Mouse (Mus musculus) lung, adult 18-20 months (tissue): ENCODE data around the gene Ribc2.
A peak's percentile ranks its signal among the peaks of the same experiment; 100 is the strongest.

ENCODE experiments used
- DNase-seq, 2 experiments: peaks; one replicate each; pipeline ENCODE4 v3.0.0; 2022; ENCODE audit warnings: mixed read lengths in 2 of 2

Ribc2 gene

DNA sequence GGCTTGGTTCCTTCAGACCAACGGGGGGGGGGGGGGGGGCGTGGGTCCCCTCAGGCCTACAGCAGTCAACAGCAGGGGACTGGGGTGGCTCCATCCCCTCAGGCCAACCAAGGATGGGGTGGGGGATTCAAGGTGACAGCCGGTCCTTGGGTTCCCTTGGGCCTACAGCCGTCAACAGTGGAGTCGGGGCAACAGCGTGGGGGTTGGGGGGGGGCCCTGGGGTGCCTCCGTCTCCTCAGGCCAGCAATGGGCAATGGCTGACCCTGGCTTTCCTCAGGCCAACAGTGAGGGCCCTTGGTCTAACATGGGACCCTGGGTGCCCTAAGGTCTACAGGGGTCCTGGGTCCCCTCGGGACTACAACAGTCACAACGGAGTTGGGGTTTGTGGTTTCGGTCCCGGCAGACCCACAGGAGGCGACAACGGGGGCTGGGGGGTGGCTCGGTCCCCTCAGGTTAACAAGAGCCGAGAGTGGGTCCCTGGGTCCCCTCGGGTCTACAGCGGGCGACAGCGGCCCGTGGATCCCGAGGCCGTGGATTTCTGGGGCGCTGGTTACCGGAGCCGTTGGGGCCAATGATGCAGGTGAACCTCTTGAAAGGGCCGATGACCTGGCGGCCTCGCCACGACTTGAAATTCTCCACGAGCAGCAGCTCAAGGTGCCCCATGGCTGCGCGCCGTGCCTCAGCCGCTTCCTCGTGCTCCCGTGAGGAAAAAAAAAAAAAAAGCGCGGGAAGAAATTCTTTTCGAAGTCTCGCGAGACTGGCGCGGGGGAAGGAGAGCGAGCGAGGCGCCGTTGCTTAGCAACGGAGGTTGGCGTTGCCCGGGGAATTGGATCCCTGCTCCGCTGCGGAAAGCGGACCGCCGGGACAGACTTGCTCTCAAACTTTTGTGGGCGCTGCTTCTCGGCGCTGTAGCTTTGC lies at the start of gene Ribc2, which contains the start of gene Smc1b:
Gene Ribc2 (plus strand): TSS at position 804 of the 918 bp plus-strand sequence.
Gene Smc1b (minus strand): TSS at position 690 of the 918 bp plus-strand sequence.
- DNase-seq: peak; percentile 12 to 37

GRCm38 (mm10) chr15:85085641-85086040 lies 46.2 kb upstream of the Ribc2 start:
- no peak for DNase-seq

- no peak for DNase-seq
These were observed 279 bp downstream of the Ribc2 start for GRCm38 (mm10) chr15:85132193-85132520.

DNA sequence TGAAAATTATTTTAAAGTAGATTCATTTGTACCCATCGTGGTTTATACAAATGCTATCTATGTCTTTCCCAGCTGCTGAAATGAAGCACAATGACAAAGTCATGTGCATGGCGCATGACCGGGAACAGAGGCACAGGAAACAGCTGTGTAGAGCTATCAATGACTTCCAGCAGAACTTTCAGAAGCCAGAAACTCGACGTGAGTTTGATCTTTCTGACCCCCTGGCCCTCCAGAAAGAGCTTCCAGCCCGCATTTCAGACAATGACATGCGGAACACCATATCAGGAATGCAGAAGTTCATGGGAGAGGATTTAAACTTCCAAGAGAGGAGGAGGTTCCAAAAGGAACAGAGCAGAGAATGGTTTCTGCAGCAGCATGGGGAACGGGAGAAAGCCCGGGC lies 3.3 kb downstream of the Ribc2 start:
- no peak for DNase-seq

DNA sequence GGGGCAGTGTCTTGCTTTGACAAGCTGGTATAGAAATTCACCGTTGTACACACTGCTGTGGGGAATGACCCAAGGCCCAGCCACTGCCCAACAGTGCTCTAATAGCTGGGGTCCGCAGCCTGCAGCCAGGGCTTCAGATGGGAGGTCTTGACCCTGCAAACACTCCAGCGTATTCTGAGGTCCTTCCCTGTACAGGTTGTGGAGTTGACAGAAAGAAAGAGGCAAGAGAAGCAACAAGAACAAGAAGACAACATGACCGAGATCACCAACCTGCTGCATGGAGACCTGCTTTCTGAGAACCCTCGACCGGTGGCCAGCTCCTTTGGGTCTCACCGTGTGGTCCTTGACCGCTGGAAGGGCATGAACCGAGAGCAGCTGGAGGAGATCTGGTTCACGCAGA lies 9.4 kb downstream of the Ribc2 start:
- no peak for DNase-seq

GRCm38 (mm10) chr15:85142441-85142840 lies 10.6 kb downstream of the Ribc2 start:
- no peak for DNase-seq

DNA sequence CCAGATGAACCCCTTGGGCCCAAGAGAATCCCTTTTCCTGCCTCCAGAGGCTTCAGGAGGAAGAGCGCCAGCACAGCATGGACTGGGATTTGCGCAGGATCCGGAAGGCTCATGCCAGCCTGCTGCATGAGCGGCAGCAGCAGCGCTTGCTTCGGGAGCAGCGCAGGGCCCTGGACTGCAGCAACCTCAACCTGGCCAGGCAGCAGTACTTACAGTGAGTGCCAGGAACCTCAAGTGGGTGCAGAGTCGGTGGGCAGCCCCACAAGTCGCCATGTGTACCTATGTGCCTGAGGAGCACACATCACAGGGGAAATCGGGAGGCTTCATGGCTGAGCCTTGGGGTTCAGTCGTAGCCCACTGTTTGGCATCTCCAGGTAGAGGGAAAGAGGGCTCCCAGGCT lies 11.3 kb downstream of the Ribc2 start:
- no peak for DNase-seq

DNA sequence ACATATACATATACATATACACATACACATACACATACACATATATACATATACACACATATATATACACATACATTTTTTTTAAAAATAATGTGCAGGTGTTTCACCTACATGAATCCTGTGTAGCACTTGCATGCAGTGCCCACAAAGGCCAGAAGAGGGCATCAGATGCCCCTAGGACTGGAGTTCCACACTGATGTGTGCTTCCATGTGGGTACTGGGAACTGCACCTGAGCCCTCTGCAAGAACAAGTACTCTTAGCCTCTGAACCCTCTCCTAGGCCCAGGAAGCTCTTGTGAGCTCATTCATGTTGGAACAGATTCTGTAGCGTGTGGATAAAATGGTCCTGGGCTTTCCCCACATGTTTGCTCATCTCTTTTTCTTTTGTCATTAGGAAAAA lies 11.9 kb downstream of the Ribc2 start:
- no peak for DNase-seq

GRCm38 (mm10) chr15:85144249-85144648 lies 12.4 kb downstream of the Ribc2 start:
- no peak for DNase-seq

- DNase-seq: peak; percentile 50 to 56
These were observed 19.6 kb downstream of the Ribc2 start for GRCm38 (mm10) chr15:85151433-85151918.

DNA sequence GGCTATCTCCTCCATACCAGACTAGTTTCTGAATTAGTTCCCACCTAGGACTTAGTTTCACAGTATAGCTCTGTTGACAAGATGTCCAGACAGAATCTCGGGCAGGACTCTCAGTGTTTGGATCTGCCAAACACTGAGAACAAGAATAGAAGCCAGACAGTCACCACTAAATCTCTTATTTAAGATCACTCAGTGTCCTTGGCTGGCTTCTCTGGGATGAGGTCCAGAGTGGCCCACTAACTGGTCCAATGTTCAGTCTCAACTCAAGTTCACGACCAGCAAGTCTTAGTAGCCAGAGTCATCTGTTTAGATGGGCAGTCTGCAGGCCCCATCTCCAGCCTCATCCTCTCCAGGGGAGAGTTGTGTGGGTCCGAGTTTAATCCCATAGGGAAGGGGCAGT lies 20.7 kb downstream of the Ribc2 start:
- peak in 1 of 2 experiments; percentile 8 for DNase-seq

DNA sequence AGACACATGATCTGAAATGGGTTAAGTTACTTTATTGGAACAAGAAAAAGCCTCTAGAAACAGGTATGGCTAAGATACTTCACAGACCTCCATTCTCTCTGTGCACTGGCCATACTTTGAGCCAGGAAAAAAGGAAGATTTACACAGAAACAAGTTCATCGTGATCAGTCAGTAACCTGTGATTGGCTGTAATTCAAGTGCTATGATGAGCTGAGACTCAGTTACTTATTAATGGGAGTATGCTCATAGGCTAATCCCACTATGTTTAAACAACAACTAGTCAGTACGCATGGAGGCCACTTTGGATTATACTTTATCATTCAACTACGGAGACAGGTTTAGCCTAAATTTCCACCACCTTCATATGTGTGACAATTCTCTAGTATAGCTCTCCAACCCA lies 22.2 kb downstream of the Ribc2 start:
- DNase-seq: no peak

DNA sequence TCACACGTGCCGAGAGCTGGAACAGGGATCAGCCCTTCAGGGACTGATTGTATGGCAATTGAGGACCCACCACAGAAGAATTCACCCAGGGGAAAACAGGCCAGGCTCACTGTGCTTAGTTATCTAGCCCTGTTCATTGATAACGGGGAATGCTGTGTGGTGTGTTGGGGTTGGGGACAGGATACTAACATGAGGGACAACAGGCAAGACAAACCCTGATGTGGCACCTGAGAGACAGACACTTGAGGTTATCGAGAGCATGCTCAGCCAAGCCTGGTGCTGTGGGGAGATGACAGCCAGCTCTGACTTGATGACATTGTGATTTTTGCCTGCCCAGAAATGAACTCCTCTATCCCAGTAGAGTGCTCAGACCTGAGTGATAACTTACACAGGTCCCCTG lies 24.3 kb downstream of the Ribc2 start:
- DNase-seq: no peak

GRCm38 (mm10) chr15:85161416-85161815 lies 29.5 kb downstream of the Ribc2 start:
- no peak for DNase-seq

DNA sequence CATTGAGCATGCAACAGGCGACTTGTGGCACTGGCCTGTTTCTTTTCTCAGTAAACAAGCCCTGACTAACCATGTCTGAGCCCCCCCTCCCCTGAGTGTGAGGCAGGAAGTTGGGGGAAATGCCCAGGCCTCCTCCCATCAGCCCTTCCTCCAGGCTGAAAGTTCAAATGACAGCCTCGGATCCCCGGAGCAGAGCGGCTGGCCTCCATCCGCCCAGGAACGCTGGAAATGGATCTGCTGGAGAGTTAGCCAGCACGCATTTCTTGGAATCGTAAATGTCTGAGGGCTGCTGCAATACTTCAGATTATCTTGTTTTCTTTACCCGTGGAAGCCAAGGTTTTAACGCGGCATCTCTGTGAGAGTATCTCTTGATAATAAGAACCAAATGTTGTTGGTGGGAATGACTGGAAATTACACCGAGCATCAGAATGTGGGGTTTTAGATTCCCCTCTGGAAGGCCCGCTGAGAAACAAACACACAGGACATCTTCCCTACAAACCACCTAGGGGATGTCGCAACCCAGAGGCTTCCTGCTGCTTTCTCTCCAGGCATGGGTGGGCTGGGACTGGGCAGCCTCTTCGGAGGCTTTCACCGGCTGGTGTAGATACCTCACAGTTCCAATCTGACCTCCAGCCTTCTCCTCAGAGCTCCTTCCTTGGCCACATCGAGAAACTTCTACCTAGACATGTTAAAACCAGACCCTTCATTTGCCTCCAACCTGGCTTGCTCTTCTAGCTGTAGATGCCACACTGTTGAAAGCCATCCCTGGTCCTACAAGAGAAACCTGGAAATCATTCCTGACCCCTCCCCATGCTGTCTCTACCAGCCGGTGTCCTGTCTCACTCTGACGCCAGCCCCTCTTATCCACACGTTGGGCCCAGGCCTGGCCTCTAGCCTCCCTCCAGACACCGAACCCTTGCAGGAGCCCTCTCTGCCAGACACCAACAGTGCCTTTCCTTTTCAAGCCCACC lies 31.1 kb downstream of the Ribc2 start:
- DNase-seq: peak; percentile 23 to 34

GRCm38 (mm10) chr15:85166433-85166933 lies 34.6 kb downstream of the Ribc2 start:
- DNase-seq: no peak

DNA sequence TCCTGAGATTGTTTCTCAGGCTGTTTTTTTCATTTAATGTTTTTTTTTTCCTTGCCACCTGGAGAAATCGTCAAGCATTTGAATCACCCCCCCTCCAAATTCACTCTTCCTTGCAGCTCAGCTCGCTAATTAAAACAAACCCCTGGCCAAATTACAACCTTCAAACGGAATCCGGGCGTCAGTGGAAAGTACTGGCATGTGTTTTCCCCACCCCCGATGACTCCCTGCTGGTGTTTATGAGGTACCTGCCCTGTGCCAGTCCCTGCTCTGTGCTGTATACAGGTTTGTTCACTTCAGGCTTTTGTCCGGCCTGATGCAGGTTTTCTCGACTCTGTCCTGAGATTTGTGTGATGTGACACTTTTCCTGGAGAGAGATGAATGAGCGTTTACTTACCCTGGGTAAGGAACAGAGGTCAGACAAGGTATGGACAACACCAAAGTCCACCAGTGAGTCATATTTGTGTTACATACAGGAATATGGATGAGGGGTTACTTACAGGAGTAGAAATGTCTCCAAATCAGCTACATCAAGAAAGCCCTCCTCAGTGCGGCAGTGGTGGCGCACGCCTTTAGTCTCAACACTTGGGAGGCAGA lies 35.3 kb downstream of the Ribc2 start:
- DNase-seq: no peak

- peak; percentile 22 to 50 for DNase-seq
These were observed 40.2 kb downstream of the Ribc2 start for GRCm38 (mm10) chr15:85172054-85172453.

DNA sequence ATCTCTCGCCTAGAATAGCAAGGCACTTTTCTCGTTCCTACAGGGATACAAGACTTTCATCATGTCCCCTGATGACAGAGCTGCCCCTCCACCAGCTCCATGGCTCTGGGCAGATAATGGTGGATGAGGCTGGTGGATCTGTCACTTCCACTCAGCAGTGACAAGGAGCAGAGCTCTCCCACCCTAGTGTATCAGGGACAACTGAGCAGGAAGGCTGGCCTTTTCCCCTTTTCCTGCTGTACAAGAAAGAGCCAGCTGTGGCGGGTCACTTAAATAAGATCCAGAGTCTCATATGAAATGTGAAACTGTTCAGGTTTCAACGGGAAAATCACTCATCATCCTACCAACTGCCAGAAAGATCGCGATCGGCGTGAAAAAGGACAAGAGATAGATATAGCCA lies 41.5 kb downstream of the Ribc2 start:
- no peak for DNase-seq

DNA sequence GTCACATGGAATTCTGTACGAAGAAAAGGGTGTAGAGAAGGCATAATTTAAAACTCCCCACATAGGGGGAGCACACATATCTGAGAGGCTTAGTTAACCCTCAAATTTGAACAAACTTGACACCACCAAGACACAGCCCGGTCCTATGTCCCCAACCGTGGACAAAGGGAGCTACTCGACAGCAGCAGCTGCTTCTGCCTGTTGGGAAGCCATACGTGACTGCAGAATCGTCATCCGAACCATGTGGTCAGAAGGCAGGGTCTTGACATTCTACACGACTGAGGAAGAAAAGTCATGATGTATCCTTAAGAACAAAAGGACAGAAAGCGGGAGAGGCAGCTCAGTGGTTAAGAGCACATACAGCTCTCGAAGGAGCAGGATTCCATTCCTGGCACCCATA lies 42.2 kb downstream of the Ribc2 start:
- no peak for DNase-seq

- DNase-seq: no peak
These were observed 45.7 kb downstream of the Ribc2 start for GRCm38 (mm10) chr15:85177576-85177975.

GRCm38 (mm10) chr15:85178172-85178571 lies 46.3 kb downstream of the Ribc2 start:
- no peak for DNase-seq
